Mouse (Mus musculus) liver, embryonic 14.5 days (tissue): ENCODE measurements around the gene Elmsan1.

Experiments used
- CTCF ChIP-seq: IDR thresholded peaks from 2 replicates; pipeline ENCODE4 v1.5.1; 2016; ENCODE audit warnings: antibody characterized with exemption, low read depth, control low read depth
- EP300 ChIP-seq: IDR thresholded peaks from 2 replicates; pipeline ENCODE4 v1.6.1; 2016; ENCODE audit warnings: antibody characterized with exemption, low read depth

GRCm38 (mm10) chr12:84107692-84108091 lies 111.0 kb downstream of the Elmsan1 start:
- TF ChIP-seq CTCF: no peak
- TF ChIP-seq EP300: no peak
